Mouse (Mus musculus) kidney, embryonic 16.5 days (tissue): ENCODE results near the gene Dmwd. TPM values are rescaled to one million over a fixed set of nuclear protein-coding genes. Genes with fewer than 3 reads are reported as not detected.

Experiments used
- ATAC-seq: fragments of 200-750 bp; cut with Nextera tagmentation; 2 replicates; pipeline ENCODE4 v1.8.0; 2017; ENCODE audit warnings: moderate TSS enrichment; ENCODE audit not compliant: low FRiP score, low TSS enrichment
- H3K27ac ChIP-seq: fragments of 300-500 bp; sonication (generic); 2 replicates; pipeline ENCODE4 v1.5.1; 2014; ENCODE audit warnings: low read length
- H3K27me3 ChIP-seq: fragments of 300-500 bp; sonication (generic); 2 replicates; pipeline ENCODE4 v1.6.1; 2014; ENCODE audit warnings: low read length, control low read depth, mixed read lengths; ENCODE audit not compliant: insufficient read depth
- H3K36me3 ChIP-seq: fragments of 300-500 bp; sonication (generic); 2 replicates; pipeline ENCODE4 v1.6.1; 2014; ENCODE audit warnings: low read length, control low read depth, mixed read lengths; ENCODE audit not compliant: insufficient read depth
- H3K4me1 ChIP-seq: fragments of 300-500 bp; sonication (generic); 2 replicates; pipeline ENCODE4 v1.6.1; 2014; ENCODE audit warnings: low read length, control low read depth, mixed read lengths; ENCODE audit not compliant: insufficient read depth
- H3K4me2 ChIP-seq: fragments of 300-500 bp; sonication (generic); replicated peaks from 2 replicates; pipeline ENCODE4 v1.6.1; 2014; ENCODE audit warnings: low read depth, low read length
- H3K4me3 ChIP-seq: fragments of 300-500 bp; sonication (generic); 2 replicates; pipeline ENCODE4 v1.5.1; 2014; ENCODE audit warnings: mild to moderate bottlenecking, low read length
- H3K9ac ChIP-seq: fragments of 300-500 bp; sonication (generic); replicated peaks from 2 replicates; pipeline ENCODE4 v1.6.1; 2014; ENCODE audit warnings: low read length
- H3K9me3 ChIP-seq: fragments of 300-500 bp; sonication (generic); 2 replicates; pipeline ENCODE4 v1.6.1; 2016; ENCODE audit warnings: low read length, control low read depth
- WGBS: fragments of 180-500 bp; shearing (Covaris S2); extraction: QIAGEN DNeasy Blood & Tissue Kit; methylation state at CpG from one replicate; pipeline ENCODE4 v1.1.7; 2014; 5-methylcytosine and 5-hydroxymethylcytosine counted together
- polyA plus RNA-seq: library from polyadenylated mRNA; unstranded; fragments of >200 nt; fragmentation: Nextera tagmentation; extraction: Ambion mirVana; gene quantifications from 2 replicates; pipeline ENCODE4 v1.2.1, GENCODE M21; 2015

Gene Dmwd
- polyA plus RNA-seq, 1 experiment from 2014 or later: 16.8 TPM

DNA sequence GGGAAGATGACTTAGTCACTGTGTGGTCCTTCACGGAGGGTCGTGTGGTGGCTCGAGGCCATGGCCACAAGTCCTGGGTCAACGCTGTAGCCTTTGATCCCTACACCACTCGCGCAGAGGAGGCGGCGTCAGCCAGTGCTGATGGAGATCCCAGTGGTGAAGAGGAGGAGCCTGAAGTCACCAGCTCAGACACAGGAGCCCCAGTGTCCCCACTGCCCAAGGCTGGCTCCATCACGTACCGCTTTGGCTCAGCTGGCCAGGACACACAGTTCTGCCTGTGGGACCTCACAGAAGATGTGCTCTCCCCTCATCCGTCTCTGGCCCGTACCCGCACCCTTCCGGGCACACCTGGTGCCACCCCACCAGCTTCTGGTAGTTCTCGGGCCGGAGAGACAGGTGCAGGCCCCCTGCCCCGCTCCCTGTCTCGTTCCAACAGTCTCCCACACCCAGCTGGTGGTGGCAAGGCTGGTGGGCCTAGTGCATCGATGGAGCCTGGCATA lies 4.5 kb downstream of the Dmwd start:
- Histone ChIP-seq H3K27me3 (no peaks in the 10 kb centered on the region), H3K4me1 (peaks cover 59% of the 10 kb centered on the region), H3K4me2 (no peak overlapping the region), H3K4me3 (no peak overlapping the region), H3K27ac (no peak overlapping the region), H3K36me3 (peaks cover 43% of the 10 kb centered on the region), H3K9me3 (no peaks in the 10 kb centered on the region), H3K9ac (no peak overlapping the region)
- no peak for ATAC-seq
- 86% methylated on average over 19 of the region's 19 CpGs for WGBS

DNA sequence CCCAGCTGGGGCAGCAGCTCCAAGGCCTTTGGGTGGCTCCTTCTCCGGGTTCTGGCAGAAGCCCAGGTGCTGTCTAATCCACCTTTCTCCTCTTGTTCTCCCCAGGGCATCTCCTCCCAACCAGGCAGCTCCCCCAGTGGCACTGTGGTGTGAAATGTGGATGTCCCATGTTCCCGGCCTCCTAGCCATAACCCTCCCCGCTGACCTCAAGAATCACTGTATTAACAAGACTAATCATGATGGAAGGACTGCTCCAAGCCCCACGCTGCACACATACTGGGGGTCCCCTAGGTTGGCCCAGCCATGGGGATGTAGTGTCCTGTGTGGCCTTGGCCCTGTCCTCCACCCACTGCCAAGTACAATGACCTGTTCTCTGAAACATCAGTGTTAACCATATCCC lies 6.1 kb downstream of the Dmwd start:
- no peak overlapping the region for H3K4me3 ChIP-seq
- H3K4me2 ChIP-seq: no peak overlapping the region
- peaks cover 43% of the 10 kb centered on the region for H3K36me3 ChIP-seq
- H3K27me3 ChIP-seq: no peaks in the 10 kb centered on the region
- H3K9ac ChIP-seq: 0 out of 2 replicates have a peak overlapping the region, but pooled peaks have one; percentile 1
- 81% methylated on average over 4 of the region's 4 CpGs for WGBS
- no peak overlapping the region for H3K27ac ChIP-seq
- ATAC-seq: no peak
- H3K9me3 ChIP-seq: no peaks in the 10 kb centered on the region
- H3K4me1 ChIP-seq: peaks cover 61% of the 10 kb centered on the region

GRCm38 (mm10) chr7:19083096-19083495 lies 7.1 kb downstream of the Dmwd start:
- Histone ChIP-seq H3K9me3 (no peaks in the 10 kb centered on the region), H3K4me3 (no peak overlapping the region), H3K36me3 (peaks cover 44% of the 10 kb centered on the region), H3K4me1 (peaks cover 52% of the 10 kb centered on the region), H3K27ac (peak overlapping the region; percentile 57; the same call in 1 of the 2 replicates), H3K9ac (no peak overlapping the region), H3K4me2 (peak overlapping the region; percentile 50), H3K27me3 (no peaks in the 10 kb centered on the region)
- no peak for ATAC-seq
- WGBS: 46% methylated on average over 6 of the region's 6 CpGs

- Histone ChIP-seq H3K9ac (peak within 1 kb of the TSS; percentile 50), H3K27ac (peak within 1 kb of the TSS; percentile 59; the same call in 1 of the 2 replicates), H3K36me3 (peaks cover 41% of the 10 kb centered on the region), H3K27me3 (no peaks in the 10 kb centered on the region), H3K4me3 (peak within 1 kb of the TSS; percentile 42), H3K9me3 (no peaks in the 10 kb centered on the region), H3K4me2 (peak within 1 kb of the TSS; percentile 50), H3K4me1 (peaks cover 49% of the 10 kb centered on the region)
- peak; percentile 65 for ATAC-seq
- WGBS: 26% methylated on average over 10 of the region's 10 CpGs
Measured at GRCm38 (mm10) chr7:19083701-19084100, 7.7 kb downstream of the Dmwd start, which contains the start of gene Dmpk. Gene Dmpk (plus strand): TSS chr7:19083849.

- Histone ChIP-seq H3K4me1 (peaks cover 49% of the 10 kb centered on the region), H3K27ac (peak overlapping the region; percentile 59; the same call in 1 of the 2 replicates), H3K9ac (peak overlapping the region; percentile 50), H3K27me3 (no peaks in the 10 kb centered on the region), H3K36me3 (peaks cover 37% of the 10 kb centered on the region), H3K9me3 (no peaks in the 10 kb centered on the region), H3K4me3 (peak overlapping the region; percentile 42), H3K4me2 (peak overlapping the region; percentile 50)
- ATAC-seq: no peak
- WGBS: 56% methylated on average over 6 of the region's 6 CpGs
Measured at GRCm38 (mm10) chr7:19084277-19084771, 8.3 kb downstream of the Dmwd start.

- H3K4me1 ChIP-seq: peaks cover 49% of the 10 kb centered on the region
- 15% methylated on average over 9 of the region's 9 CpGs for WGBS
- no peak for ATAC-seq
- peak overlapping the region; percentile 59; the same call in 1 of the 2 replicates for H3K27ac ChIP-seq
- no peaks in the 10 kb centered on the region for H3K9me3 ChIP-seq
- H3K4me3 ChIP-seq: peak overlapping the region; percentile 42
- peak overlapping the region; percentile 33; the same call in 1 of the 2 replicates for H3K9ac ChIP-seq
- peak overlapping the region; percentile 50 for H3K4me2 ChIP-seq
- peaks cover 34% of the 10 kb centered on the region for H3K36me3 ChIP-seq
- H3K27me3 ChIP-seq: no peaks in the 10 kb centered on the region
Measured at GRCm38 (mm10) chr7:19084921-19085473, 9.0 kb downstream of the Dmwd start.

DNA sequence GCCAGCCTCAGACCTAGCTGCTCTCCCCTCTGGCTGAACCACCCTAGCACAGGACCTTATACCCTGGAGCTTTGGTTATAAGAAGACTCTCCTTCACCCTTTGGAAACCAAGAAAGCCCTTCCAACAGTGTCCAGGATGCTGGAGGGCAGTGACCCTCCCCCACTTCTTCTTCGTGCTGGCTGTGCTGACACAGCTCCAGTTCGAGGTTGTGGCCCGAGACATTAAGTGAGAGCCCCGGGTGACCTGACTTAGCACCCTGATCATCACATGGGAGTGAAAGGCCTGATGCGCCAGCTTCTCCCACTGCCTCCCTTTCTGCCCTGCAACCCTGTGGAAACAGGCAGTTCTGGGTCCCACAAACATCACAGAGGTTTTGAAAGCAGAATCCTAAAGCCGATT lies 9.5 kb downstream of the Dmwd start:
- Histone ChIP-seq H3K36me3 (peaks cover 29% of the 10 kb centered on the region), H3K27me3 (no peaks in the 10 kb centered on the region), H3K9ac (0 out of 2 replicates have a peak overlapping the region, but pooled peaks have one; percentile 33), H3K9me3 (no peaks in the 10 kb centered on the region), H3K4me3 (peak overlapping the region; percentile 20), H3K4me1 (peaks cover 49% of the 10 kb centered on the region), H3K27ac (peak overlapping the region; percentile 59; the same call in 1 of the 2 replicates), H3K4me2 (peak overlapping the region; percentile 50)
- 6% methylated on average over 6 of the region's 6 CpGs for WGBS
- no peak for ATAC-seq

GRCm38 (mm10) chr7:19086042-19086441 lies 10.0 kb downstream of the Dmwd start:
- H3K9me3 ChIP-seq: no peaks in the 10 kb centered on the region
- H3K4me1 ChIP-seq: peaks cover 49% of the 10 kb centered on the region
- H3K27ac ChIP-seq: no peak overlapping the region
- H3K9ac ChIP-seq: no peak overlapping the region
- peak; percentile 32 for ATAC-seq
- H3K4me3 ChIP-seq: peak overlapping the region; percentile 20
- WGBS: 10% methylated on average over 14 of the region's 14 CpGs
- no peaks in the 10 kb centered on the region for H3K27me3 ChIP-seq
- H3K36me3 ChIP-seq: peaks cover 24% of the 10 kb centered on the region
- H3K4me2 ChIP-seq: peak overlapping the region; percentile 50

DNA sequence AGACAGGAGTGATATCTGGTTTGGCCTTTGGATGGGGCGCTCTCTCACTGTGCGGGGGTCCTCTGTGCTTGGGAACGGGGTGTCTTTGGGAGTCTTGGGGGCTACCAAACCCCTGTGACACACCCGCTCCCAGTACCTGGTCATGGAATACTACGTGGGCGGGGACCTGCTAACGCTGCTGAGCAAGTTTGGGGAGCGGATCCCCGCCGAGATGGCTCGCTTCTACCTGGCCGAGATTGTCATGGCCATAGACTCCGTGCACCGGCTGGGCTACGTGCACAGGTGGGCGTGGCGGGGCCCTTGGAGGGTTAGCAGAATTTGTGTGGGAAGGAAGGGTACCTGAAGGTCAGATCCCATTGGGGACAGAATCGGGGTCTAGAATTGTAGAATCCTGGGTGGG lies 10.7 kb downstream of the Dmwd start:
- Histone ChIP-seq H3K4me2 (no peak overlapping the region), H3K27me3 (no peaks in the 10 kb centered on the region), H3K36me3 (peaks cover 17% of the 10 kb centered on the region), H3K4me1 (peaks cover 49% of the 10 kb centered on the region), H3K27ac (no peak overlapping the region), H3K9ac (no peak overlapping the region), H3K4me3 (no peak overlapping the region), H3K9me3 (no peaks in the 10 kb centered on the region)
- WGBS: 66% methylated on average over 18 of the region's 18 CpGs
- no peak for ATAC-seq

- ATAC-seq: no peak
- H3K9me3 ChIP-seq: no peaks in the 10 kb centered on the region
- peaks cover 8% of the 10 kb centered on the region; the same call in 1 of the 2 replicates for H3K36me3 ChIP-seq
- H3K4me2 ChIP-seq: no peak overlapping the region
- no peak overlapping the region for H3K4me3 ChIP-seq
- no peak overlapping the region for H3K9ac ChIP-seq
- 34% methylated on average over 10 of the region's 10 CpGs for whole genome bisulfite sequencing
- H3K4me1 ChIP-seq: peaks cover 46% of the 10 kb centered on the region
- no peak overlapping the region for H3K27ac ChIP-seq
- H3K27me3 ChIP-seq: no peaks in the 10 kb centered on the region
Measured at GRCm38 (mm10) chr7:19088813-19089212, 12.8 kb downstream of the Dmwd start.
